Mouse (Mus musculus) C2C12 (cell line): ENCODE results near the gene Ttll11.

Experiments
- CEBPB ChIP-seq: IDR thresholded peaks from one replicate; pipeline ENCODE4 v1.6.1; 2011; ENCODE audit warnings: low read depth, mild to moderate bottlenecking, control low read depth, moderate library complexity
- CTCF ChIP-seq: IDR thresholded peaks from one replicate; pipeline ENCODE4 v1.5.1; 2011; ENCODE audit not compliant: control insufficient read depth, insufficient read depth, insufficient read length
- MAX ChIP-seq: IDR thresholded peaks from one replicate; pipeline ENCODE4 v1.6.1; 2011; ENCODE audit warnings: mild to moderate bottlenecking, control low read depth
- MYOG ChIP-seq: IDR thresholded peaks from one replicate; pipeline ENCODE4 v1.6.1; 2011; ENCODE audit not compliant: control insufficient read depth, insufficient read length; ENCODE audit errors: extremely low read depth
- USF1 ChIP-seq: IDR thresholded peaks from one replicate; pipeline ENCODE4 v1.6.1; 2011; ENCODE audit warnings: low read depth, mild to moderate bottlenecking, control low read depth, moderate library complexity

- no peak for TF ChIP-seq CTCF
- no peak for TF ChIP-seq CEBPB
- no peak for TF ChIP-seq USF1
- TF ChIP-seq MAX = no peak
- TF ChIP-seq MYOG = no peak
These were observed 18.7 kb upstream of the Ttll11 start for GRCm38 (mm10) chr2:35998416-35998815.
